Mouse (Mus musculus) embryo, embryonic 11.5 days (tissue): ENCODE data around the gene Ahnak.
"Not testable (repeated sequence)": the region's sequence is repeated elsewhere in the genome, so short reads cannot be mapped to it uniquely, and the experiment has no call there.

Experiments
- DNase-seq: peaks from one replicate; pipeline ENCODE4 v3.0.0-alpha.2; 2012; ENCODE audit warnings: low read depth, low spot score

Gene Ahnak

DNA sequence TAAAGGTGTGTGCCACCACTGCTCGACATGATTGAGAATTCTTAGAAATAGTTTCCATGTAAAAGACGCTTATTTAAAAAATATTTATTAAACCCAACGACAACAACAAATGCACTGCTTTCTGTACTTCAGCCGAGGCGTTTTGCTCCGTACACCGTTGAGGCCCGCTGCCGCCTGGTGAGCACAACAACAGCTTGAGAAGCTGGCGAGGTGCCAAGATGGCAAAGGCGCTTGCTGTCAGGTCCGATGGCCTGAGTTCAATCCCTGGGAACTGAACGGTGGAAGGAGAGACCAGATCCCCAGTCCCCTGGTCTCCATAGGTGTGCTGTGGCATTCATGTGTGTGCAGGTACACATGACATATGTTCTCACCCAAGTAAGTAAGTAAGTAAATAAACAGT, 108.4 kb downstream of the Ahnak start:
- no peak for DNase-seq

DNA sequence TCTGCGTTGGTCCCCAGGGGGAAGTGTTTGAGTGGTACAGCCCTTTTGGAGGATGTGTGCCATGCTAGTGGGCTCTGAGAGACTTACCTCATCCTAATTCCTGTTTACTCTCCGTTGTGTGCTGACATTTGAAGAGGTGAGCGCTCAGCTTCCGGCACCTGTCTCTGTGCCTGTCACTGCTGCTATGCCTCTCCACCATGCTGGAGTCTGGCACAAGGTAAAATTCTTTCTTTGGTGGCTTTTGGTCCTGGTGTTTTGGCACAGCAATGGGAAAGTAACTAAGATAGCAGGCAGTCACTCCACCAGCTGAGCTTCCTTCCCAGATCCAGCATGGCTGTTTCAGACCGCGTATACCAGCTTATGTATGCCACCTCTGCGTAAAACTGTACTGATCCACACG, 110.7 kb downstream of the Ahnak start:
- no peak for DNase-seq

DNA sequence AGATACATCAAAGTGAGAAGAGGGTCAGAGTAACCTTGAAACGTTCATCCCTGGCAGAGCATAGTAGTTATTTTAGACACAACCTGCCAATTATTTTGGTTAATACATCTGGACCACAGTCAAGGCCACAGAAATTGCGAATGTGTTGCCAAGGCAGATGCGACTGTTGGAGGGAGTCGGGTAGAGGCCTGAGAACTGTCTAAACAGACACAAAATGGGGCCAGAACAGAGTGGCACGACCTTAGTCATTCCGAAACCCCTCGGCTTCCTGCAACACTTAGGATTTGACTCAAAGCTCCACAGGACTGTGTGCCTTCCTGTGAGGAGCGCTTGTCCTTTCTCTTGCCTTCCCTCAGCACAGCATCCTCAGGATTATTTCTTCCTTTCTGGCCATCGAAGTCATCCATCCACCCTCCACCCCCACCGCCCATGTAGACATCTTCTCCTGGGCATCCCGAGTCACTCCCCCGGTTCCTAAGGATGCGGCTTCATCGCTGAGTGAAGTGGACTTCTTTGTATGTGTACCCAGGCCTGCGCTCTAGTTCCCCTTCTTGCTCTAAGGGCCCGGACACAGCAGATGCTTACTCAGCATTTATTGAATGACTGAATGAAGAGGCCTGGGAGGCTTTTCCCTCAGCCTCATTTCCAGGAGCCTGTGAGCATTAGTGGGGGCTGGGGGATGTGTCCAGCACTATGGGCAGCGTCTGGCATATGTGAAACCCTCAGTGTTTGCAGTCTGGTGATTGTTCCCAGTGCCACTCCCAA, 111.4 kb downstream of the Ahnak start:
- DNase-seq = no peak

DNA sequence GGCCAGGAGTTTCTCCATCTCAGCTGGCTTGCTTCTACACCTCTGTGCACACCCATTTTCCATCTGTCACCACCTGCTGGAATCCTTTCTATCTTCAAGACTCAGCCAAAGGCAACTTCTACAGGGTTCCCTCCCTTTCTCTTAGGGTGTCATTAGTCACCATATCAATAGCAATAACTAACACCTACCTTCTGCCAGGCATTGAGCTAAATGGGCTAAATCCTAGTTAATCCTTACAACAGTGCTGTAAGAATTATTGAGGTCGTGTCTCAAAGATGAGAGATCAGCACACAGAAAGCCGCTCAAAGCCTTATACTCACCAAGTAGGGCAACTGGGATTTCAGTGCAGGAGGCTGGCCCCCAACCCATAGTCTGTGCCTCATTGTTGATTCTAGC, 112.0 kb downstream of the Ahnak start:
- DNase-seq = no peak

DNA sequence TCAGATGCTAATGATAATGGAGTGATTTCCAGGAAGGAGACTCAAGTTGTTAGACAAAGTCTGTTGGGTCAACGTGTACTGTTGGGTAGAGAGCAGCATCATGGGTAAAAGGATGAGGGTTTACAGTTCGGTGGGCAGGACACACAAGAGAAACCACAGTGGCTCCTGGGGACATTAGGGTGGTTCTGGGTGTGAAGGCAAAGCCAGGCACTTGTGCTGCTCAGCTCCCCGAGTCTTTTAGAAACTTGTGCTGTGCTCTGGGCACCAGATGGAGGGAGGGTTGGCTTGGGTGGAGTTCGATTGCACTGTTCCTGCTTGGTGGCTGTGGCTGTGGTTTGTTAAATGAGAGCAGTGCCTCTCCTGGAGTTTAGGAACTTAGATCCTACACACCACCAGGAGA, 114.9 kb downstream of the Ahnak start:
- no peak for DNase-seq

DNA sequence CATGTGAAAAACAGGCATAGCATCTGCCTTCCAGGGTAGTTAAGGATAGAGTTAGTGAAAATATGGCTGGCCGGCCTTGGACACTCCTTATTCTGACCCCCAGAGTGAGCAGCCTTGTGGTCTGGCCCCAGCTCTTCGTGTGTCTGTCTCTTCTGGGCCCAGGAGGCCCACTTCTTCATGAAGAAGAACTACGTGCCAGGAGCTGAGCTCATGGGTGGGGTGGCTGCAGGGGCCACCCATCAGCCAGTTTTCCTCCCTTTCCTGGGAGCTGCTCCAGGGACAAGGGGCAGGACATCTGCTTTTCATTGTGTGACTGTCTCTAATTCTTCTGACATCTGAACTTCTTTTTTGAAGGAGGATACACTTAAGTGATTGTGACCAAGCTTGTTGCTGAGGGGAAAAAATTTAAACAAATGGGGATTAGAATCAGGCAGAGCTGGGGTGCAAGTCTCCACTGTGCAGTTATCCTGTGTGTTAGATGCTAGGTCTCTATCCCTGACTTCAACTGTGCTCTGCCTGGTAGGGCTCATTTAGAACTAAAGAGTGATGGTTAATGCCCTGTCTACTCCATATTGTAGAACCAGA, 116.1 kb downstream of the Ahnak start:
- no peak for DNase-seq

DNA sequence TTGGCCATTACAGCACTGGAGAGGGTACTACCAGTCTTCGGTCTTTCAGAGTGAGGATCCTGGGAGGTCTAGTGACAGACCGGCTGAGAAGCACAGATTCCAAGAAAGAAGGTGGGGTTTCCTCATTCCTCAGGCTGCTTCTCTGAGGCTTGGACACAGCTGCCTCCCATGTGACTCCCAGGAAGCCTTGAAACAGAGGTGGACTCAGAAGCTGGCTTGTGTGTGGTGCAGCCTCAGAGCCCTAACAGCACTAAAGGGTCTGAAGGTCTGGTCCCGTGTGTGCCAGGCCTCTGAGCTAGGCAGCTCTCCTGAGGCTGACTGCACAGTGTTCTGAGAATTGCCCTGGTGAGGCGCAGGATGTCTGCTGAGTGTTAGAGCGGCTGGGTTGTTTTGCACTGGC, 117.0 kb downstream of the Ahnak start:
- no peak for DNase-seq

DNA sequence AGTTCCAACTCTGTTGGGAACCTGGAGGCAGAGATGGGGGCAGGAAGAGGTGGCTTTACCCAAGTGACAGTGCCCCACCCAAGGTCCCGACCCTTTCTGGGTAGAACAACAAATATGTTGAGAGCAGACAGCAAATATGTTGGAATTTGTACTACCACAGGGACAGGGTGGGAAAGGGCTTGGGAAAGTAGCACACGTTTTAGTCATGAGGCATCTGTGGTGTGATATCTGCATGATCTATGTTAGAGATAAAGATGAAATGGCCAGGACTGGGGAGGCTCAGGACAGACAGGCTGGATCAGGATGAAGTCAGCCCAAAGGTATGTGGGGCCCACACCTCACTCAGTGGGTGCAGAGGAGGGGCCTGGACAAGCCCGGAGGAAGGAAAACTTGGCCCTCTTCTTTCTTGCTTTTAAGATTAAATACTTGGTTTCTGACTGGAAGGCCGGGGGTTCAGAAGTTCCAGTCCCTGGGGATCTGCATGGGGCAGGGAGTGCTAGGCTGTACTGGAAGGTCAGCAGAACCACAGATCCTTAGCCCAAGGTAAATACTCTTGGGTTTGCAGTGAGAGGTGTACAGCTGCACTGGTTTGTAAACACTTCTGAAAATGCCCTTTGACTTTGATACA, 117.8 kb downstream of the Ahnak start:
- DNase-seq = no peak

DNA sequence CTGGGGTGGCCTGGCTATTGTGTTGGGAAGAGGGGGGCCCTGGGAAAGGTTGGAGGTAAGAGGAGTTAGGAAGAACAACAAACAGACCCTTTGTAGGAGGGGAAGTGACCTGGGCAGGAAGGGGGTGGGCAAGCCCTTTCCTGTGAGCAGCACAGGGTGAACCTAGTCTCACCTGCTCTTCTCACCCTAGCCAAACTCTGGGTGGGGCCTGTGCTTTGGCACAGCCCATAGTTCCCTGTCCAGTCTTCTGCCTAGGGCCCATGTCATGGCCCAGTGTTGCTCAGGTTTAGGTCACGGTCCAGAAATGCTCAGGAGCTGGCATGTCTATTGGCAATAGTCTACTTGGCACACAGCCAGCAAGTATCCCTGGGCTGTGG, 118.3 kb downstream of the Ahnak start:
- no peak for DNase-seq

DNA sequence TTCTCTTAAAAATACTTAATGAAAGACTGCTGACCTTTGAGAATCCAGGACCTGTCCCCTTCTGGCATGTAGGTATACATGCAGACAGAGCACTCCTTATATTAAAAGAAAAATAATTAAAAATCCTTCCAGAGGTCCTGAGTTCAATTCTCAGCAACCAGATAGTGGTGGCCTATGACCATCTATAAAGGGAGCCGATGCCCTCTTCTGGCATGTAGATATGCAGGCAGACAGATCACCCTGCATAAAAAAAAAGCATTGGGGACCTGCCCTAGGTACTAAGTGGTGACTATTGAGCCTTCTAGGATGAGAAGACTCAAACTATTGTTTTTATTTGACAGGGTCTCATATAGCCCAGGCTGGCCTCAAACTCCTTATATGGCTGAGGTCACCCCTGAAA, 119.5 kb downstream of the Ahnak start:
- no peak for DNase-seq

DNA sequence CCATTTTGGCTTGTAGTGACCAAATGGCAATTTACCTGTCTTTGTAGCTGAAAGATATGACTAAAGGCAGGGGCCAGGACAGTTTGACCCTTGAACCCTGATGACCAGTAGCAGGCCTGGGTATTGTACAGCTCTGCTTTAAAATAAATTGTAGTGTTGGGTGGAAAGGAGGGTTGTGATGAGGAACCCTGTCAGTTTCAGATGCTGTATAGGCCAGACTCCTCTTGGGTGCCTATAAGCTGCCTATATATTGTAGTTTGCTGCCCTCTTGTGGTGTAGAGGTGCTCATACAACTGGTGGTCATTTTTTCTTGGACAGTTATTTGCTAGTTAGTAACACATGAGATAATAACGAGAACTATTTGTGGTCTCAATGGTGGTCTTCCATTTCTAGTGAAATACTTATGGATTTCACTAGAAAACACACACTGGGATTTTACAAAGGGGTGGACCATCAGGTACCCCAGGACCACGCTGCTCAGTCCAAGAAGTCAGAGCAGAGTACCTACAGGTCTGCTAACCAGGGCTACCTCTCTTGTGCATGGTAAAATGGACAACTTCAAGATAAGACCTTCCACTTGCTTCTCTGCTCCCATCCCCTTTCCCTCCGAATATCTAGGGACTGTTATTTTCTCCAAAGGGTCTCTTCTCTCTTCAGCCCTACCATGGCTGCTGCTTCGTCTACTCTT, 121.2 kb downstream of the Ahnak start:
- peak; percentile 61 for DNase-seq

DNA sequence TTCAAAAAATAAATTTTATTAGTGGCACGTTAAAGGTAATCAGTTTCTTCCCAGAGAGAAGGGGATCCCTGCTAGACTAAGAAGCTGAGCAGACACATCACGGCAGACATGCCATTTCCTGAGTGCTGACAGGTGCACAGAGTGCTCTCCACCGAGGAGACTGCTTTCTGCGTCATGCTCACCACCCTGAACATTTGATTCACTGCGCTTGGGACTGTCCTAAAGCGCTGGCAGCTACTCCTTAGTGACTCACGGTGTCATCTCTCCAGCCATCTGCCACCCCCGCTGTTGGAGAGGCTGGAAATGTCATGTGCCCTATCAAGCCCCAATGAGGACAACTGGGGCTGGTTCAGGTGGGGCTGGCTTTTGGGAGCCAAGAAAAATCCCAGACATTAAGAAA, 123.0 kb downstream of the Ahnak start:
- DNase-seq = no peak

DNA sequence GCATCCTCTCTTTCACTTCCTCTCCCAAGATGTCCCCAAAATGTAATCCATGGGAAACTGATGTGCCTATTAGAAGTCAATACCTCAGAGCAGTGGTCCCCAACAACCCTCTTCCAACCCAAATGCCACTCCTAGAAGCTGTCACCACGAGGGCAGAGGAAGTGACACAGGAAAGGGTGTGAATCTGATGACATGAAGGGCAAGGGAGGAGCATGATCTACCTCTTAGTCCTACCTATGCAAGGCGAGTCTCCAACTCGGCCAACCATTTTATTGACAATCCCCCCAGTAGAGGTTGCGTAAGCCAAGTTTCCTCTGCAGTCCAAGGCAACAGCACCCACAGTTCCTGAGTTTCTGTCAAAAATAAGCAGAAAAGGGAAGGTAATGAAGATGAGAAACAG, 127.2 kb downstream of the Ahnak start:
- DNase-seq = no peak

DNA sequence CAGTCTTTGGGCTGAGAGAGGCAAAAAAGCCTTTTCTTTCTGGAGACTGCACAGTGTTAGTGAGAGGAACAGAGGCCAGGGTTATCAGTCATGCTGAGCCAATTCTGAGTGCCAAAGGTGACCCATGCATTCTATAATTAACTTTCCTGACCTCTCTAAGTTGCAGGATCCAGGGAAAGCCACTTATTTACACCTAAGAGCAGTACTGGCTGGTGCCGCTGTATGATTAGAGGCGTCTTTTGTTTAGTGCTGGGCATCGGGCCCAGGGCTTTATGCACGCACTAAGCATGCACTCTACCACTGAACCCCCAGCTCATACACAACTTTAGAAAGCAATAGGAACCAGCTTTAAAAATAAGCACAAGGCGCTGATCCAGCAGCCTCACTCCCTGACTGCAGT, 128.2 kb downstream of the Ahnak start:
- DNase-seq = no peak

DNA sequence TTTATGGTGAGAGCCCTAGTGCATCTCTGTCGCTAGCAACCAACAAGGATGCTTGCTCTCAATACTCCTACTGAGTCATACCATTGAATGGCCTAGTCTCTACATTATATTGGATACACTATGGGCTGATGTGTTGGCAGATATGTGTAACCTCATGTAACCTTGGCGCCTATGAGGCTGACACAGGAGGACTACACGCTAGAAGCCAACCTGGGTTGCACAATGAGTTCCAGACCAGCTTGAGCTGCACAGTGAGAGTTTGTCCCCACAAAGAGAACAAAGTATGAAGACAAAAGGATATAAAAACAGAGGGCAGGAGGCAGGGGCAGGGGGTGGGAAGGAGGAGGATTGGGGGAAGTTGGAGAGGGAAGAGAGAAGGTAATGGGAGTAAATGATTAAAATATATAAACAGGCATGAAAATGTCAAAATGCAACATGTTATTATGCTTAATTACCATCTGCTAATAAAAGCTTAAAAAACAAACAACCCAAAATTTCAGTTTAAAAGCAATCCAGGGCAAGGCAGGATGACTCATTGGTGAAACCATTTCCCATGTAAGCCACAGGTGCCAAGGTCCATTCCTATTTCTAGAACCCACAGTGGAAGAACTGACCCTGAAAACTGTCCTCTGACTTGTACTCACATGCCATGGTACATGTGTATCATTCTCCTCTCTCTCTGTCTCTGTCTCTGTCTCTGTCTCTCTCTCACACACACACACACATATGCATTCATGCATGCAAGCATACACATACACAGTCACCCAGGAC, 130.8 kb downstream of the Ahnak start:
- no peak for DNase-seq

DNA sequence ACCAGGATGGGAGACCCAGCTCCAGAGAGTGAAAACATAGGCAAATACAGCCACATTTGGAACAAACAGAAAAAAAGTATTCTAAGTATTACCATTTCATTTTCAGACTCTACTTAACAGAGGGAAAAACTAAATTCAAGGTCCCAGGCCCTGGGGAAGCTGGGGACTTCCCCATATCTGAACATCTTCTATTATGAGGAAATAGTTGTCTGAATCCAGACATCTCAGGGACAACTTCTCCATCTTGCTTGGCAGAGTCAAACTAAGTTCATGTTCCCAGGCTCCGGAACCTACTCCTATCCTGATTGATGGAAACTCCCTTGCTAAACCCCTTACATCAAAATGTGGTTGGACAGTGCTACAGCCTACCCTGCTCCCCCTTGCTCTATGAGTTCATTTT, 133.3 kb downstream of the Ahnak start:
- DNase-seq = no peak

DNA sequence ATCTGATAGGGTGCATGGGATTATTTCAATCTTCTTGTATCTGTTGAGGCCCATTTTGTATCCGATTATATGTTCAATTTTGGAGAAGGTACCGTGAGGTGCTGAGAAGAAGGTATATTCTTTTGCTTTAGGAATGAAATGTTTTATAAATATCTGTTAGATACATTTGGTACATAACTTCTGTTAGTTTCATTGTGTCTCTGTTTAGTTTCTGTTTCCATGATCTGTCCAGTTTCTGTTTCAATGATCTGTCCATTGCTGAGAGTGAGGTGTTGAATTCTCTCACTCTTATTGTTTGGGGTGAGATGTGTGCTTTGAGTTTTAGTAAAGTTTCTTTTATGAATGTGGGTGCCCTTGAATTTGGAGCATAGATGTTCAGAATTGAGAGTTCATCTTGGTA, 134.9 kb downstream of the Ahnak start:
- not testable (repeated sequence) for DNase-seq
